Mouse (Mus musculus): Measurements from ENCODE around the gene Rasl2-9. TPM values are rescaled to one million over a fixed set of nuclear protein-coding genes. Genes with fewer than 3 reads are reported as not detected.
"Not testable (repeated sequence)": the region's sequence is repeated elsewhere in the genome, so short reads cannot be mapped to it uniquely, and the experiment has no call there.

The Rasl2-9 gene
- polyA plus RNA-seq, 1 experiment from 2014 or later: 1.7 TPM

GRCm38 (mm10) chr7:5080010-5080751 lies 45.6 kb downstream of the Rasl2-9 start, which contains the start of gene Epn1:
TSS of gene Epn1 (plus strand) at chr7:5080235.
- Histone ChIP-seq H3K36me3 (peaks cover 48% of the 10 kb centered on the region), H3K27ac (peak within 1 kb of the TSS; percentile 97), H3K9ac (peak within 1 kb of the TSS; percentile 97), H3K27me3 (no peaks in the 10 kb centered on the region), H3K9me3 (replicated peaks) (no peaks in the 10 kb centered on the region), H3K4me3 (peak within 1 kb of the TSS; percentile 96), H3K4me1 (replicated peaks) (peaks cover 31% of the 10 kb centered on the region), H3K4me2 (peak within 1 kb of the TSS; percentile 88)
- WGBS: under 1% methylated on average over 79 of the region's 81 CpGs
- ATAC-seq (replicated peaks; ENCODE audit: insufficient number of reproducible peaks, insufficient read depth, low FRiP score, low read depth): peak; percentile 95

- peak overlapping the region; percentile 96 for H3K4me3 ChIP-seq
- WGBS: 45% methylated on average over 11 of the region's 13 CpGs
- peaks cover 26% of the 10 kb centered on the region for H3K4me1 ChIP-seq (replicated peaks)
- peak overlapping the region; percentile 88 for H3K4me2 ChIP-seq
- peak overlapping the region; percentile 41; the same call in 1 of the 2 replicates for H3K9ac ChIP-seq
- peaks cover 48% of the 10 kb centered on the region for H3K36me3 ChIP-seq
- peak; percentile 3; the same call in 1 of the 2 replicates for ATAC-seq (replicated peaks; ENCODE audit: insufficient number of reproducible peaks, insufficient read depth, low FRiP score, low read depth)
- H3K27ac ChIP-seq: peak overlapping the region; percentile 97
- H3K27me3 ChIP-seq; H3K9me3 ChIP-seq (replicated peaks): not testable (repeated sequence)
Observed at GRCm38 (mm10) chr7:5079365-5080009, 46.3 kb downstream of the Rasl2-9 start.

GRCm38 (mm10) chr7:5076931-5077330 lies 48.8 kb downstream of the Rasl2-9 start:
- Histone ChIP-seq H3K4me1 (replicated peaks) (peaks cover 14% of the 10 kb centered on the region), H3K9me3 (replicated peaks) (no peaks in the 10 kb centered on the region), H3K4me2 (no peak overlapping the region), H3K36me3 (peaks cover 66% of the 10 kb centered on the region), H3K9ac (no peak overlapping the region), H3K4me3 (no peak overlapping the region), H3K27ac (no peak overlapping the region), H3K27me3 (no peaks in the 10 kb centered on the region)
- WGBS: 73% methylated on average over 2 of the region's 2 CpGs
- ATAC-seq (replicated peaks; ENCODE audit: insufficient number of reproducible peaks, insufficient read depth, low FRiP score, low read depth): no peak

GRCm38 (mm10) chr7:5074984-5075383 lies 50.8 kb downstream of the Rasl2-9 start:
- 0 out of 2 replicates have a peak, but pooled peaks cover 2% of the 10 kb centered on the region for H3K4me1 ChIP-seq (replicated peaks)
- H3K4me2 ChIP-seq: no peak overlapping the region
- WGBS: 86% methylated on average over 5 of the region's 5 CpGs
- H3K36me3 ChIP-seq: peaks cover 84% of the 10 kb centered on the region
- no peaks in the 10 kb centered on the region for H3K27me3 ChIP-seq
- H3K4me3 ChIP-seq: no peak overlapping the region
- no peak overlapping the region for H3K27ac ChIP-seq
- no peaks in the 10 kb centered on the region for H3K9me3 ChIP-seq (replicated peaks)
- ATAC-seq (replicated peaks; ENCODE audit: insufficient number of reproducible peaks, insufficient read depth, low FRiP score, low read depth): no peak
- H3K9ac ChIP-seq: no peak overlapping the region

Small RNA genes within 50 kb of the gene (microRNA-seq; reads per million reads assigned to microRNA genes)
- not detected for gene Gm26217

Other genes starting within 250 kb of the Rasl2-9 start
- 1.3 and 1.6 TPM in 2 replicates for gene Isoc2a, start 248.8 kb downstream of the Rasl2-9 start, polyA plus RNA-seq (2015; fragmentation: Nextera tagmentation; extraction: Ambion mirVana)
- gene Gm36210, start 219.4 kb downstream of the Rasl2-9 start, polyA plus RNA-seq (2015; fragmentation: Nextera tagmentation; extraction: Ambion mirVana): not detected in 2 replicates
- gene Zfp628, start 210.7 kb downstream of the Rasl2-9 start, polyA plus RNA-seq (2015; fragmentation: Nextera tagmentation; extraction: Ambion mirVana): 2.1 and 3.0 TPM in 2 replicates
- gene Nat14, start 203.9 kb downstream of the Rasl2-9 start, polyA plus RNA-seq (2015; fragmentation: Nextera tagmentation; extraction: Ambion mirVana): 4.2 and 5.3 TPM in 2 replicates
- 2.6 and 3.3 TPM in 2 replicates for gene Ssc5d, start 200.2 kb downstream of the Rasl2-9 start, polyA plus RNA-seq (2015; fragmentation: Nextera tagmentation; extraction: Ambion mirVana)
- 4.8 and 5.3 TPM in 2 replicates for gene Sbk2, start 161.5 kb downstream of the Rasl2-9 start, polyA plus RNA-seq (2015; fragmentation: Nextera tagmentation; extraction: Ambion mirVana)
- gene Sbk3, start 154.8 kb downstream of the Rasl2-9 start, polyA plus RNA-seq (2015; fragmentation: Nextera tagmentation; extraction: Ambion mirVana): 0.33 and 0.55 TPM in 2 replicates
- 22.5 and 26.7 TPM in 2 replicates for gene Zfp579, start 129.8 kb downstream of the Rasl2-9 start, polyA plus RNA-seq (2015; fragmentation: Nextera tagmentation; extraction: Ambion mirVana)
- gene Zfp524, start 111.5 kb downstream of the Rasl2-9 start, polyA plus RNA-seq (2015; fragmentation: Nextera tagmentation; extraction: Ambion mirVana): 11.3 and 12.1 TPM in 2 replicates
- 26.2 and 31.4 TPM in 2 replicates for gene Fiz1, start 111.3 kb downstream of the Rasl2-9 start, polyA plus RNA-seq (2015; fragmentation: Nextera tagmentation; extraction: Ambion mirVana)
- 0.78 TPM in 1 of 2 replicates, not detected in the other for gene Gm44973, start 110.5 kb downstream of the Rasl2-9 start, polyA plus RNA-seq (2015; fragmentation: Nextera tagmentation; extraction: Ambion mirVana)
- 3.3 and 5.5 TPM in 2 replicates for gene Zfp865, start 105.6 kb downstream of the Rasl2-9 start, polyA plus RNA-seq (2015; fragmentation: Nextera tagmentation; extraction: Ambion mirVana)
- 1.7 and 3.7 TPM in 2 replicates for gene Ccdc106, start 105.4 kb downstream of the Rasl2-9 start, polyA plus RNA-seq (2015; fragmentation: Nextera tagmentation; extraction: Ambion mirVana)
- not detected in 2 replicates for gene 4632433K11Rik, start 91.8 kb downstream of the Rasl2-9 start, polyA plus RNA-seq (2015; fragmentation: Nextera tagmentation; extraction: Ambion mirVana)
- gene Zfp784, start 87.5 kb downstream of the Rasl2-9 start, polyA plus RNA-seq (2015; fragmentation: Nextera tagmentation; extraction: Ambion mirVana): 5.4 and 6.5 TPM in 2 replicates
- gene Zfp580, start 74.4 kb downstream of the Rasl2-9 start, polyA plus RNA-seq (2015; fragmentation: Nextera tagmentation; extraction: Ambion mirVana): 14.7 and 17.2 TPM in 2 replicates
- 63.0 and 78.8 TPM in 2 replicates for gene U2af2, start 63.8 kb downstream of the Rasl2-9 start, polyA plus RNA-seq (2015; fragmentation: Nextera tagmentation; extraction: Ambion mirVana)
- 43.1 and 57.0 TPM in 2 replicates for gene Epn1, start 45.7 kb downstream of the Rasl2-9 start, polyA plus RNA-seq (2015; fragmentation: Nextera tagmentation; extraction: Ambion mirVana)
- not detected in 2 replicates for gene Rfpl4, start 9.0 kb downstream of the Rasl2-9 start, polyA plus RNA-seq (2015; fragmentation: Nextera tagmentation; extraction: Ambion mirVana)
- not detected in 2 replicates for gene Vmn1r55, start 23.7 kb upstream of the Rasl2-9 start, polyA plus RNA-seq (2015; fragmentation: Nextera tagmentation; extraction: Ambion mirVana)
- not detected in 2 replicates for gene Vmn1r56, start 70.8 kb upstream of the Rasl2-9 start, polyA plus RNA-seq (2015; fragmentation: Nextera tagmentation; extraction: Ambion mirVana)
- not detected in 2 replicates for gene Vmn1r57, start 92.5 kb upstream of the Rasl2-9 start, polyA plus RNA-seq (2015; fragmentation: Nextera tagmentation; extraction: Ambion mirVana)
- gene Gm5065, start 224.6 kb upstream of the Rasl2-9 start, polyA plus RNA-seq (2015; fragmentation: Nextera tagmentation; extraction: Ambion mirVana): not detected in 2 replicates
- not detected in 2 replicates for gene Nlrp2, start 225.1 kb upstream of the Rasl2-9 start, polyA plus RNA-seq (2015; fragmentation: Nextera tagmentation; extraction: Ambion mirVana)

Measured in heart, embryonic 15.5 days (tissue).